ENCODE assay signal across 8 mouse cellular contexts in the genomic region with DNA sequence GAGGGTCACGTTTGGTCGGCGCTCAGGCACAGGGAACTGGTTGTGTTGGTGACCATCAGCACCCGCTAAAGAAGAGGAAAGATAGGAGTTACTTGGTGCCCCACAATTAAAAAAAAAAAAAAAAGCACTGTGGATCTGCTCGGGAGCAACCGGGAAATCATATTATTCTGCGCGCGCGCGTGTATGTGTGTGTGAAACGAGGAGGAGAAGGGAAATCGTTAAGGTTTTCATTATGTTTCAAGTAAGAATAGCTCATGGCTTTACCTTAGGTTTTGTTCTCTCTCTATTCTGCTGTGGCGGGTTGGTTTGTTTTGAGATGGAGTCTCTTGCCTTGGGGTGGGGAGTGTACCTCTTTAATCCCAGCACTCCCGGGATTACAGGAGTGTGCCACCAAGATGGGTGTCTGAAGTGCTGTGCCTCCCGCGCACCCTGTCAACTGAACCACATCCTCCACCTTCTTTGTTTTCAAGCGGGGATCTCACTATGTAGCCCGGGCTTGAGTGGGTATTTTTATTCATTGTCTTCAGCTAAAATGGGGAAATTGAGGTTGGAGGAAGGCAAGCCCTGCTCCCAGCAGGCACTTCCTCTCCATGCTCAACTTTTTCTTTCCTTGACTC. TPM values are rescaled to one million over a fixed set of nuclear protein-coding genes. Genes with fewer than 3 reads are reported as not detected.
A peak's percentile ranks its signal among the peaks of the same experiment; 100 is the strongest.
DNase-seq lines count a peak whose midpoint lies in the region; ATAC-seq and TF ChIP-seq lines count a peak whose summit lies in the region.

No protein-coding gene starts in this region.

- peaks cover 19% of the 10 kb centered on the region for H3K36me3 ChIP-seq in hindbrain, embryonic 13.5 days
- peaks cover 5% of the 10 kb centered on the region for H3K36me3 ChIP-seq in midbrain, embryonic 11.5 days (ENCODE audit: control insufficient read depth, insufficient read depth, low read length)

- no peak for TF ChIP-seq CTCF in layer of hippocampus, adult 2 months (conservative IDR thresholded peaks at IDR 0.05)

- H3K27me3 ChIP-seq in hindbrain, embryonic 13.5 days: no peaks in the 10 kb centered on the region
- no peaks in the 10 kb centered on the region for H3K27me3 ChIP-seq in midbrain, embryonic 11.5 days (ENCODE audit: control insufficient read depth, insufficient read depth, low read length)

- no peak for ATAC-seq in hindbrain, embryonic 13.5 days (ENCODE audit: low FRiP score)
- no peak; the same call in 1 of the 2 replicates for ATAC-seq in midbrain, embryonic 11.5 days (ENCODE audit: low FRiP score)

- WGBS in hindbrain, embryonic 13.5 days: 5% methylated on average over 19 of the region's 19 CpGs
- 6% methylated on average over 19 of the region's 19 CpGs for WGBS in midbrain, embryonic 11.5 days

- DNase-seq in layer of hippocampus, adult 2 months (ENCODE audit: low spot score in 2 of 2): no peak
- no peak for DNase-seq in layer of hippocampus, postnatal 10 days (ENCODE audit: low spot score in 2 of 2)
- peak; percentile 86 for DNase-seq in midbrain, embryonic 11.5 days (ENCODE audit: low spot score, missing footprints)
- DNase-seq in gastrocnemius, adult 8-10 months (ENCODE audit: low spot score in 2 of 2): no peak
- DNase-seq in right cerebral cortex, postnatal 14 days: no peak
- no peak for DNase-seq in lung, postnatal 36 days

- H3K9ac ChIP-seq in hindbrain, embryonic 13.5 days: peak overlapping the region; percentile 97
- peak overlapping the region; percentile 83 for H3K9ac ChIP-seq in midbrain, embryonic 11.5 days (ENCODE audit: low read length)

- no peaks in the 10 kb centered on the region for H3K9me3 ChIP-seq in hindbrain, embryonic 13.5 days
- H3K9me3 ChIP-seq in midbrain, embryonic 11.5 days (ENCODE audit: control insufficient read depth, low read length): no peaks in the 10 kb centered on the region

- H3K27ac ChIP-seq in layer of hippocampus, adult 2 months: peak overlapping the region; percentile 100
- H3K27ac ChIP-seq in brown adipose tissue, adult 24 weeks (replicated peaks; ENCODE audit: low read depth, low read length): 0 out of 2 replicates have a peak overlapping the region, but pooled peaks have one; percentile 10
- peak overlapping the region; percentile 88 for H3K27ac ChIP-seq in hindbrain, embryonic 13.5 days
- H3K27ac ChIP-seq in midbrain, embryonic 11.5 days (ENCODE audit: low read depth, low read length): no peak overlapping the region

- peaks cover 12% of the 10 kb centered on the region for H3K4me1 ChIP-seq in brown adipose tissue, adult 24 weeks (ENCODE audit: control insufficient read depth, insufficient read depth, insufficient read length, low read length)
- H3K4me1 ChIP-seq in hindbrain, embryonic 13.5 days (replicated peaks): peaks cover 45% of the 10 kb centered on the region
- H3K4me1 ChIP-seq in midbrain, embryonic 11.5 days (ENCODE audit: control insufficient read depth, insufficient read depth, low read length): peaks cover 17% of the 10 kb centered on the region

- H3K4me2 ChIP-seq in hindbrain, embryonic 13.5 days: peak overlapping the region; percentile 100
- peak overlapping the region; percentile 98 for H3K4me2 ChIP-seq in midbrain, embryonic 11.5 days

- peak overlapping the region; percentile 85 for H3K4me3 ChIP-seq in layer of hippocampus, adult 2 months
- peak overlapping the region; percentile 94 for H3K4me3 ChIP-seq in brown adipose tissue, adult 24 weeks (ENCODE audit: insufficient read depth, low read depth, low read length)
- peak overlapping the region; percentile 92 for H3K4me3 ChIP-seq in hindbrain, embryonic 13.5 days
- H3K4me3 ChIP-seq in midbrain, embryonic 11.5 days (ENCODE audit: low read depth, low read length): peak overlapping the region; percentile 77

RNA-seq across cellular contexts. Expression of gene Ipo13, which starts 0.8 kb away (rescaled TPM):
- total RNA-seq in layer of hippocampus, adult 2 months (2021): 100 to 1,000 TPM; 133 to 138 TPM
- 100 to 1,000 TPM; 102 TPM for total RNA-seq in layer of hippocampus, postnatal 10 days (2021)
- polyA plus RNA-seq in brown adipose tissue, adult 24 weeks (2012; ENCODE audit: insufficient read depth, insufficient read length, missing spikeins): 28.3 and 48.3 TPM in 2 replicates
- 64.4 and 74.5 TPM in 2 replicates for polyA plus RNA-seq in hindbrain, embryonic 13.5 days (2015; fragmentation: Nextera tagmentation; extraction: Ambion mirVana)
- polyA plus RNA-seq in midbrain, embryonic 11.5 days (2014; fragmentation: Nextera tagmentation; extraction: Ambion mirVana): 49.0 and 54.7 TPM in 2 replicates
- total RNA-seq in gastrocnemius, adult 8-10 months (2022): 100 to 1,000 TPM; 268 to 350 (median 281) TPM

RNA-seq across cellular contexts. Expression of gene Artn, which starts 14.0 kb away (rescaled TPM):
- 1 to 10 TPM; 1.8 to 1.9 TPM for total RNA-seq in layer of hippocampus, adult 2 months (2021)
- total RNA-seq in layer of hippocampus, postnatal 10 days (2021): 1 to 10 TPM; 1.5 to 1.6 TPM
- not detected in 2 replicates for polyA plus RNA-seq in brown adipose tissue, adult 24 weeks (2012; ENCODE audit: insufficient read depth, insufficient read length, missing spikeins)
- 0.78 and 0.84 TPM in 2 replicates for polyA plus RNA-seq in hindbrain, embryonic 13.5 days (2015; fragmentation: Nextera tagmentation; extraction: Ambion mirVana)
- 0.40 and 0.53 TPM in 2 replicates for polyA plus RNA-seq in midbrain, embryonic 11.5 days (2014; fragmentation: Nextera tagmentation; extraction: Ambion mirVana)
- total RNA-seq in gastrocnemius, adult 8-10 months (2022): under 1 TPM in 2 of 4 experiments, not detected in 2; 0.15 to 0.27 TPM

RNA-seq across cellular contexts. Expression of gene Dph2, which starts 23.8 kb away (rescaled TPM):
- total RNA-seq in layer of hippocampus, adult 2 months (2021): 10 to 100 TPM; 10.1 to 12.1 TPM
- 10 to 100 TPM in 1 of 2 experiments, 1 to 10 TPM in 1; 9.6 to 10.6 TPM for total RNA-seq in layer of hippocampus, postnatal 10 days (2021)
- 1.7 and 4.4 TPM in 2 replicates for polyA plus RNA-seq in brown adipose tissue, adult 24 weeks (2012; ENCODE audit: insufficient read depth, insufficient read length, missing spikeins)
- polyA plus RNA-seq in hindbrain, embryonic 13.5 days (2015; fragmentation: Nextera tagmentation; extraction: Ambion mirVana): 24.0 and 24.8 TPM in 2 replicates
- polyA plus RNA-seq in midbrain, embryonic 11.5 days (2014; fragmentation: Nextera tagmentation; extraction: Ambion mirVana): 23.9 and 27.7 TPM in 2 replicates
- 1 to 10 TPM; 1.7 to 3.1 (median 2.5) TPM for total RNA-seq in gastrocnemius, adult 8-10 months (2022)

RNA-seq across cellular contexts. Expression of gene Atp6v0b, which starts 28.5 kb away (rescaled TPM):
- 100 to 1,000 TPM; 411 to 424 TPM for total RNA-seq in layer of hippocampus, adult 2 months (2021)
- total RNA-seq in layer of hippocampus, postnatal 10 days (2021): 100 to 1,000 TPM; 386 to 393 TPM
- polyA plus RNA-seq in brown adipose tissue, adult 24 weeks (2012; ENCODE audit: insufficient read depth, insufficient read length, missing spikeins): 145 and 164 TPM in 2 replicates
- 485 and 492 TPM in 2 replicates for polyA plus RNA-seq in hindbrain, embryonic 13.5 days (2015; fragmentation: Nextera tagmentation; extraction: Ambion mirVana)
- 214 and 216 TPM in 2 replicates for polyA plus RNA-seq in midbrain, embryonic 11.5 days (2014; fragmentation: Nextera tagmentation; extraction: Ambion mirVana)
- 10 to 100 TPM; 86.6 to 96.0 (median 94.8) TPM for total RNA-seq in gastrocnemius, adult 8-10 months (2022)

RNA-seq across cellular contexts. Expression of gene B4galt2, which starts 32.3 kb away (rescaled TPM):
- 10 to 100 TPM; 58.6 to 61.3 TPM for total RNA-seq in layer of hippocampus, adult 2 months (2021)
- 100 to 1,000 TPM; 122 to 125 TPM for total RNA-seq in layer of hippocampus, postnatal 10 days (2021)
- polyA plus RNA-seq in brown adipose tissue, adult 24 weeks (2012; ENCODE audit: insufficient read depth, insufficient read length, missing spikeins): 1.3 and 1.5 TPM in 2 replicates
- polyA plus RNA-seq in hindbrain, embryonic 13.5 days (2015; fragmentation: Nextera tagmentation; extraction: Ambion mirVana): 45.2 and 45.4 TPM in 2 replicates
- polyA plus RNA-seq in midbrain, embryonic 11.5 days (2014; fragmentation: Nextera tagmentation; extraction: Ambion mirVana): 26.8 and 29.1 TPM in 2 replicates
- 1 to 10 TPM; 1.7 to 3.5 (median 2.1) TPM for total RNA-seq in gastrocnemius, adult 8-10 months (2022)
